Mouse (Mus musculus): ENCODE data around the gene Zfp687. TPM values are rescaled to one million over a fixed set of nuclear protein-coding genes. Genes with fewer than 3 reads are reported as not detected.
"Not testable (repeated sequence)": the region's sequence is repeated elsewhere in the genome, so short reads cannot be mapped to it uniquely, and the experiment has no call there.

The Zfp687 gene
- 10 to 100 TPM; 33.2 to 36.0 (median 35.2) TPM for total RNA-seq (2022)

DNA sequence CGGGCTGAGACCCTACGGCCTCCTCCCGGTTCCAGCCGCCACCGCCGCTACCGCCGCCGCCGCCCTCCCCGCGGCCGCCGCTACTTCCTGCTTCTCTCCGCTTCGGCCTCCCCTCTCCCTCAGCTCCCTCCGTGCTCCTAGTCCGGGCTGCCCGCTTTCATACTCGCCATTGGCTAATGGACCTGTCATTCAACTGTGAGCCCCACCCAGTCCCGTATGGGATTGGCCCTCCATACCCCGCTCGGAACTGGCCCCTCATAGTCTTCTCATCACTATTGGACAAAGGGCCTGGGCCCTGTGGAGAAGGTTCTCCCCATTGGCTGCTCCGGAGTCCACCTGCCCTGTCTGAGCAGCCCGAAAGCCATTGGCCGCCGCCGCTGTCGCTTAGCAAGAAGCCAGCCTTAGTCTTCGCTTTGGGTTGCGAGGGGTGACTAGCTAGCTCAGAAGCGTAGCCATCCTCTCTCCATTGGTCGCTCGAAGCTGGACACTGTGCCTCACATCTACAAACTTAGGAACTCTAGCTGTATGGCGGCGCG is at the start of gene Zfp687:
Gene Zfp687 (minus strand): TSS at position 112 of the 536 bp plus-strand sequence.
- peak; percentile 99 to 100 for DNase-seq (ENCODE audit: low spot score in 2 of 2)

DNA sequence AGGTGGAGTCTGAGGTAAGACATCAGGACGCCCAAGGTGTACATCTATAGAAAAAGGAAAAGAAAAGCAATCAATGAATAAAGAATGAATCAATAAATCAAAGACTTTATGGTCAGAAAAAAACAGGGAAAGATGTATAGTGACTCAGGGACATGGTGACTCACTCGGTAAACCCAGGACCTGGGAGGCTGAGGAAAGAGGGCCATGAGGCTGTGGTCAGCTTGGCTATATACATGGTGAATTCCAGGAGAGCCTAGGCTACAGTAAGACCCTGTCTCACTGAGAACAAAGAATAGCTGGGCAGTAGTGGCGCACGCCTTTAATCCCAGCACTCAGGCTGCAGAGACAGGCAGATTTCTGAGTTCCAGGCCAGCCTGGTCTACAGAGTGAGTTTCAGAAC is 48.5 kb upstream of the Zfp687 start:
- no peak for DNase-seq (ENCODE audit: low spot score in 2 of 2)

DNA sequence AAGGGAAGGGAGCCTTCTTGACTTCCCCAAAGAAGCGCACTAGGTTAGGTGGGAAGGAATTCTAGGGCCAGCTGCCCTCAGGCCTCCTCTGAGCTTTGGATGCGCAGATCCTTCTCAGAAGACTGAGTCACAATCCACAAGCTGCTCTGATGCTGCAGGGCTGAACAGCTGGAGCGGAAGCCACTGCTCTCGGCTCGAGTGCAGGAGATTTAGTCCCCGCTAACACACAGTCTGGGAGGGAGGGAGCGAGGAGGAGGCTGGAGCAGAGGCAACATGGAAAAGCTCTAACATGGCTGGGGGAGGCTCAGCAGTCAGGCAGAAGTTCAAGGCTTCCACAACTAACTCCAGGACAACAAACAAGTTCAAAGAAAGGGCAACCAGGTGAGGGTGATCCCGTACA is 42.8 kb upstream of the Zfp687 start:
- DNase-seq (ENCODE audit: low spot score in 2 of 2): peak in 1 of 2 experiments; percentile 43

DNA sequence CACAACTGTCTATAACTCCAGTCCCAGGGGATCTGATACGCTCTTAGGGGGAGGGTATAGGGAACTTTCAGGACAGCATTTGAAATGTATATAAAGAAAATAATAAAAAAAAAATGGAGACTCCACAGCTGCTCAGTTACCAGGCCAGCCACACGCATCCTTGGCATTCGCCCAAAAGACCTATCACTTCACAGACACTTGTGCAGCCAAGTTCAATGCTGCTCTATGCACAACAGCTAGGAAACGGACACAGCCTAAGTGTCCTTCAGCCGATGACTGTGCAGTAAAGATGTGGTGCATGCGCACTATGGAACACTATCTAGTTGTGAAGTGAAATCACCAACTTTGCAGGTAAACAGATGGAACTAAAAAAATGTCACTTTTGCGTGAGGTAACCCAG is 41.0 kb upstream of the Zfp687 start:
- DNase-seq (ENCODE audit: low spot score in 2 of 2): no peak

DNA sequence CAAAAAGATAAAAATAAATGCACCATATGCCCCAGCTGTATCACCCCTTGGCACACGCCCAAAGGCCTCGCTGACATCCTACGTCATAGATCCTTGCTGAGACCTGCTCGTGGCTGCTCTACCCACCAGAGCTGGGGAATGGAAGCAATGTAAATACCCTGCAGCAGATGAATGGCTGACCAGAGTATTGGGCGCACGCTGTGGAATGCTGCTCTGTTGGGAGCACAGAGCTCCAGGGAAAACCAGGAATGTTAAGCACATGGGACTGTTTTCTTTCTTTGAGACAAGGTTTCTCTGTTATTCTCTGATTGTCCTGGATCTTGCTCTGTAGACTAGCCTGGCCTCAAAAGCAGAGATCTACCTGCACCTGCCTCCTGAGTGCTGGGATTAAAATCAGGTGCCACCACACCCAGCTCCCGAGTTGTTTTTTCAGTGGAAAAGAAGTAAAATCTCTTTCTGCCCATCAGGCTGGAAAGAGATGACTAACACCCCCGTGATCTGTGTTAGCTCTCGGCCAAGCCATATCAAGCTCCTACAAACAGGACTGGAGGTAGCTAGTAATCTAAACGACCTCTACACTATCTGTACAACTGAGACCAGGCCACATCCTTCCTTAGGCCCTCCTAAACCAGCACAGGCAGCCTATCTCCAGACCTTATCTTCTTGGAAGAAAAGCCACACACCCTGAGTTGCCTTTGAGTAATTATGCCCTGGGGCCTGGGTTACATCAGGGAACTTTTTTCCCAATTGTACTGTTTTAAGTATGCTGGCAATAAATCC is 39.4 kb upstream of the Zfp687 start:
- DNase-seq (ENCODE audit: low spot score in 2 of 2): no peak

DNA sequence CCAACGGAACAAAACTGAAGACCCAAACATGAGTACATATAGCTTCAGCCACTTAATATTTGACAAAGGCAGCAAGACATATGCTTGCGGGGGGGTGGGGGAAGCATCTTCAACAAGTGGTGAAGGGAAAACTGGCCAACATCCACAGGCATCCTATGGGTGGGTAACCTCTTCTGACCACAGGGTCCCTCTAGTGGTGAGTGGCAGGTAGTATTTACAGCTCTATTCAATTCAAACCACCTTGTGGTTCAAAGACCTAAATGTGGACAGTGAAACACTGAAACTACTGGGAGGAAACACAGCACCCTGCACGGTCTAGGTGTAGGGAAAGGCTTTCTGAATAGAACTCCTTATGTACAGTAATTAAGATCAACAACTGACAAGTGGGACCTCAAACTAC is 38.5 kb upstream of the Zfp687 start:
- DNase-seq (ENCODE audit: low spot score in 2 of 2): no peak

DNA sequence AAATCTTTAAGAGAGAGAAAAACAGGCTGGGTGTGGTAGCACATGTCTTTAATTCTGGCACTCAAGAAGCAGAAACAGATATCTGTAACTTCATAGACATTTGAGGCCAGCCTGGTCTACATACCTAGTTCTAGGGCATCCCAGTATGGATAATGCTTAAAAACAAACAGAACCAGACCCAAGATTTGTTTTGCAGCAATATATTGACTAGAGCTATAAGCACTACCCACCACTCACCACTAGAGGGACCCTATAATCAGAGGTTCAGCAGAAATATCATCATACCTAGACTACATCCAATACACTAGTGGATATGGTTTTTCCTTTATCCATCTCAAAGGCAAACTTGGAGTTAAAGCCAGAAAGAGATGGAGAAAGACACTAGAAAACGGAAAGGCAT is 37.7 kb upstream of the Zfp687 start:
- no peak for DNase-seq (ENCODE audit: low spot score in 2 of 2)

DNA sequence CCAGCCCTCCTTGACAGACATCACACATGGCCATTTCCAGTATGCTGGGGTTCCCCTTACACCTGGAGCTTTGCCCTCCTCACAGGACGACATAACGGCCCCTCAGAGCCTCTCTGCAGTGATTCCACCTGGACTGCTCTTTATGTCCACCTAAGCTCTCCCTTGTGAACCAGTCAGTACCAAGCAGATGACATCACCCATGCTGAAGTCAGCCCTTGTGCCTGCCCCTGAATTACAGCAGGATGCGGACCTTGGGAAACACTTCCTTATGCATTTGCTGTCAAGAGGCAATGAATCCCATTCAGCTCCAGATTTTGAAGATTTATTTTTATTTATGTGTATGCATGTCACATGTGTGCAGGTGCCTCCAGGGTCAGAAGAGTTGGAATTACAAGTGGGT is 32.7 kb upstream of the Zfp687 start:
- no peak for DNase-seq (ENCODE audit: low spot score in 2 of 2)

DNA sequence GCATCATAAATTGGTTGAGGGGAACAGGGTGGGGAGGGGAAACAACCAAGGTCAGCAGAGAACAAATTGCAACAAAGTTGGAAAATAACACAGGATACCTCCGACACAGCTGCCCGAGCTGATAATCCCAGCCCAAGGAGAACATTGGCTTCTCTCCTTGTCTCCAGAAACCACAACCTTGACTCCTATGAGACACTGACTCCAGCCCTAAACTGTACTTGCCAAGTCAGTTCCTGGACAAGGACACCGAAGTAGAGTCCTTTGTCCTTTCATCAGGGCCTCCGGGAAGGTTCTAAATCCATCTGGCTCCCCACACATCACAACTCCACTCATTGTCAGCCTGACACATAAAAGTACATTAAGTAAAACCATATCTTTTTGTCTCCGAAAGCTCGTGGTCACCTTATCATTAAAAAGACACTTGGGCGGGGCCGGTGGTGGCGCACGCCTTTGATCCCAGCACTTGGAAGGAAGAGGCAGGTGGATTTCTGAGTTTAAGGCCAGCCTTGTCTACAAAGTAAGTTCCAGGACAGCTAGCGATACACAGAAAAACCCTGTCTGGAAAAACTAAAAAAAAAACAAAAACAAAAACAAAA is 31.3 kb upstream of the Zfp687 start:
- DNase-seq (ENCODE audit: low spot score in 2 of 2): no peak

DNA sequence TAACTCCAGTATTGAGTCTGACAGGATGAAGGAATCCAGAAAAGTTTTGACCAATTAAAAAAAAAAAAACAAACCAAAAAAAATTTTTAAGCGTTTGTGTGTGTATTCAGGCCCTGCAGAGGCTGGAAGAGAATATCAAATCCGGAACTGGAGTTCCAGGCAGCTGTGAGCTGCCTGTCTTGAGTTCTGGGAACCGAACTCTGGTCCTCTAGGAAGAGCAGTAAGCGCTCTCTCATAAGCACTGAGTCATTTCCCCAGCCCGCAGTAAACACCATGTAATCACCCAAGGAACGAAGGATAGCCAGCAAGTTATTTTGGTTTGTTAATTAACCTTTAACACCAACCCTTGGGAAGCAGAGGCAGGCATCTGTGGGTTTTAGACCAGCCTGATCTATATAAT is 28.0 kb upstream of the Zfp687 start:
- no peak for DNase-seq (ENCODE audit: low spot score in 2 of 2)

DNA sequence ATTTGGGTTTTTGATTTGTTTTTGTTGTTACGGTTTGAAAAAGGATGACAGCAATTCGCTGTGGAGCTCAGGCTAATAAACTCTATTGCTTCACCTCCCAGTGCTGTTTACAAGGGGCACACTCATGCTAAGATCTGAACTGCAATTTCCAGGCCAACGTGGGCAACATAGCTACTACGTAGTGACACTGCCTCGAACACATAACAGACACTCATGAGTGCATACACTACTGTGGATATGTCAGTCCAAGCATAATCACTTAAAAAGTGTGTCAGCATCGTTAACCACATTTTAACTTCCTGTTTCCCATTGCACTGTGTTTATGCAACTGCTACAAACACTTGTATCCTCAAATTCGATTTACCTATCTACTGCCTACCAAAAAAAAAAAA is 27.6 kb upstream of the Zfp687 start:
- DNase-seq (ENCODE audit: low spot score in 2 of 2): no peak

DNA sequence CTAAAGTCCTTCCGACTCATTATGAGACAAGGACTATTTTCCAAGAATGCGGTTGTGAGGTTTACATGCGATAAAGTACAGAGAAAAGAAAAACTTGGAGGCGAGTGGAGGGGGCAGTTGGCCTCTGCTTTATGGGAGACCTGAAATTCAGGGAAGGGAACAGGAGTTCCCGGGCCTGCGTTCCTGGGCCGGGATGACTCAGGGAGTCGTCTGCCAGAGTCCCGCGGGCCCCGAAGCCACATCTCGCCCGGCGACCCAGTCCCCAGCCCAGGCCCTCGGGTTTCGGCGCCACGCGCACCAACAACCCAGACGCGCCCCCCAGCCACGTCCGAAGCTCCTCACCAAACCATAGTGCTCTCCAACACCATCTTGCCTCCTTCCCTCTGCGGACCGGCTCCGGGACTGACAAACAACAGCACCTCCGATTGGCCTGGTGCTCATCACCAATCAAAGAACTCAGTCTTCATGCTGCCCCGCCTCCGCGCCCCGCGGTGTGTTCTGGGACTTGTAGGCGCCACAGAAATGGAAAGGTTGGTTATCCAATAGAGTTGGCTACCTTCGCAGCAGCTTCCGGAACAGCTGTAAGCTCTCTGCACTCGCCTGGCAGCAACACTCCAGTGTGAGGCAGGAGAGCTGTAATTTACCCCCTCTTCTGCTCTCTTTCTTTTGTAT is 27.1 kb upstream of the Zfp687 start, which contains the start of gene Psmd4:
Gene Psmd4 (minus strand): TSS at position 449 of the 672 bp plus-strand sequence.
- DNase-seq (ENCODE audit: low spot score in 2 of 2): peak; percentile 96 to 98

DNA sequence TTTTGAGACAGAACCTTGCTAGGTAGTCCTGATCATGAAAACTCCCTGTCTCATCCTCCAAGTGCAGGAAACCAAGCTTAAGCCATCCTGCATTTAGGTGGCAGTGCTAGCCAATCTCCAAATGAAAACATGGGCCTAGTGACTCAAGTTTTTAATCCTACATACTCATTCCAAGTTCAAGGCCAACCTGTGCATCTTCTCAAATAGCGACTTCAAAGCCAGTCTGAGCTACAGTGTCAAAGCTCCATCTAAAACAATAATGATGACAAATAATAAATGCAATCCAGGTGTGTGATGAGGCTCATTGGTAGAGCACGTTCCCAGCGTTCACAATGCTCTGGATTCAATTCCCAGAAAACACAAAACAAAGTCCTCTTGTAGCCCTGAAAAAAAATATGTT is 26.4 kb upstream of the Zfp687 start:
- no peak for DNase-seq (ENCODE audit: low spot score in 2 of 2)

DNA sequence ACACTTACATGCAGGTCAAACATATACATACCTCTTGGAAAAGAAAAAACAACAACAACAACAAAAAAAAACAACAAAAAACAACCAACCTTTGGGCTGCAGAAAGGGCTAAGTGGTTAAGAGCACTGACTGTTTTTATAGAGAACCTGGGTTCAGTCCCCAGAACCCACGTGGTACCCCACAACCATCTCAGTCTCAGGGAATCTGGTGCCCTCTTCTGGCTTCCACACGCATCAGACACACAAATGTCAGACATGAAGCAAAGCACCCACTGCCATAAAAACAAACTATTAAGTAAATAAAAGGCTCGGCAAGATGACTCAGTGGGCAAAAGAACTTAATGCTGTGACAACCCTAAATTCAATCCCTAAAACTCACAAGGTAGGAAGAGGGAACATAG is 14.7 kb upstream of the Zfp687 start:
- DNase-seq (ENCODE audit: low spot score in 2 of 2): no peak

DNA sequence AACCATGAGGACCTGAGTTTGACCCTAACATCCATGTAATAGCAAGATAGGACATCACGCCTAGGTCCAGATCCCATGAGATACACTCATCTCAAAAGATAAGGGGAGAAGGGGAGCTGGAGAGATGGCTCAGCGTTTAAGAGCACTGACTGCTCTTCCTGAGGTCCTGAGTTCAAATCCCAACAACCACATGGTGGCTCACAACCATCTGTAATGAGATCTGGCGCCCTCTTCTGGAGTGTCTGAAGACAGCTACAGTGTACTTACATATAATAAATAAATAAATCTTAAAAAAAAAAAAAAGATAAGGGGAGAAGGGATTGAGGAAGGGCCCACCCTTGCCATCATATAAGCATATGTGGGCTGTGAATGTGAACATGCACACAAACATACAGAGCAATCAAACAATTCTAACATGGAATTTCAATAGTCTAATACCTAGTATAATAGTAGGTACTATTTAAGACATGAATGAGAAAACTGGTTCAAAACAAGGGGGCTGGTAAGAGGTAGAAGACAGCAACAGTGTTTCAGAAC is 14.1 kb upstream of the Zfp687 start:
- not testable (repeated sequence) for DNase-seq (ENCODE audit: low spot score in 2 of 2)

DNA sequence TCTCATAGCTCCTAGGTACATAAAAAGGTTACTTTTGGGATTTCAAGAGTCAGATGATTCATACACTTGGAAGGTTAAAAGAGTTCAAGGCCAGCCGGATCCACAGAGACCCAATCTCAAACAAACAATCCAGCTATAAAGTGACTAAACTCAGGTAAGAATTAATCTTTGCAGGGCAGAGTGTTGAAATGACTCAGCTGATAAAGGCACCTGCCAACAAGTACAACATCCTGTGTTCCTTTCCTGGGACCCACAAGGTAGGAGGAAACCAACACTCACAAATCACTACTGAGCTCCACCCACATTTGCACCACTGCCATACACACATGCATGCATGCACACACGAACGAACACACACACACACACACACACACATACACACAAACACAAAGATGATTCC is 13.4 kb upstream of the Zfp687 start:
- no peak for DNase-seq (ENCODE audit: low spot score in 2 of 2)

DNA sequence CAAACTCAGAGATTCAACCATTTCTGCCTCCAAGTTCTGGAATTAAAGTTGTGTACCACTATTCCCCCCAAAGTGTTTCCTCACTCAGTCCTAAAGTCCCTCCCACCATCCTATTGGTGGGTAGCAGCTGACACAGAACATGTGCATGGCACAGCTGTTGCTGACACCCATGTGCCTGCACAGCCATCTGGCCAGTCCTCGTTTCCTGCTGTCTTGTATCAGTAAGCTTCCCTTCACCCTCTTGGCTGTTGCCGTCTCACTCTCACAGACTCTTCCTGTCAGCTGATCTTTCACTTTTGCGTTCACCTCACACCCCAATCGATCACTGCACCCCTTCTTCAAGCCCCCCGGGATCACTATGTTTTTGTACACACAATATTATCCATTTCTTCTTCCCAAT is 12.5 kb upstream of the Zfp687 start:
- DNase-seq (ENCODE audit: low spot score in 2 of 2): peak in 1 of 2 experiments; percentile 68

DNA sequence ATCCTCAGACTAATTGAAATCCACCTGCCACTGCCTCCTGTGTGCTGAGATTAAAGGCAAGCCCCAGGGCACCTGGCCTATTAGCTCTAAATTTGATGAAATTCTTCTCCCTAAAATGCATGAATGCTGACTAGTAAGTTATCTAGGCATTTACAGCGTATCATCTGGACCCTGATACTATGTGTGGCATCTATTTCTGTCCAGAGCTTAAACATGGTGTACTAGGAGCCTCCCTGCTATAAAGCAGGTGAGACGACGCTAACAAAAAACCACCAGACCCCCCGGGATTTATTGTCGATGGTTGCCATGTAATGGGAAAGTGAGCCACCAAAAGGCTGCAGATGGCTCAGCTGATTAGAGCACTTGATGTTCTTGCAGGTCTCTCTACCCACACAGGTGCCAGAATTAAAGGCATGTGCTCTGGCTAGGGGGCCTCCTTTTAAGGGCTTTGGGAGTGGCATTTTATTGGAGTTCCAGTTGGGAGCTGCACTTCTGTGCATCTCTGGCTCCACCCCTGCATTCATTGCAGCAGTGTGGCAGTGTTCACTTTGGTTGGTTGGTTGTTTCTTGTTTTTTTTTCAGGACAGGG is 11.9 kb upstream of the Zfp687 start:
- DNase-seq (ENCODE audit: low spot score in 2 of 2): no peak

DNA sequence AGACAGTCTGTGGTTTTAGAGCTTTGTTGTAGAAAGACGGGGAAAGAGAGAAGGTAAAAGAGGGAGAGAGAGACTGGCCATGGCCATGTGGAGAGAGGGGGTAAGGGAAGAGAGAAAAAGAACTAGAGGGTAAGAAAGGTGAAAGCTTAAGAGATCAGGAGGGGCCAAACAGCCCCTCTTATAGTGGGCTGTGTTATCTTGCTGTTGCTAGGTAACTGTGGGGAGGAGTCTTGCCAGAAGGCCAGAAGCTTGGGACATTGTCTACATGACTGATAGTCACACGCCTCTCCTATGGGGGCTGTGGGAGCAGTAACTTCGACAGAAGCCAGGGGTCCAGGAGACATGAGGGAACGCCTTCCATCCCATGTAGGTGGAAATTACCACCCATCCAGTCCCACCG is 10.0 kb upstream of the Zfp687 start:
- DNase-seq (ENCODE audit: low spot score in 2 of 2): no peak

DNA sequence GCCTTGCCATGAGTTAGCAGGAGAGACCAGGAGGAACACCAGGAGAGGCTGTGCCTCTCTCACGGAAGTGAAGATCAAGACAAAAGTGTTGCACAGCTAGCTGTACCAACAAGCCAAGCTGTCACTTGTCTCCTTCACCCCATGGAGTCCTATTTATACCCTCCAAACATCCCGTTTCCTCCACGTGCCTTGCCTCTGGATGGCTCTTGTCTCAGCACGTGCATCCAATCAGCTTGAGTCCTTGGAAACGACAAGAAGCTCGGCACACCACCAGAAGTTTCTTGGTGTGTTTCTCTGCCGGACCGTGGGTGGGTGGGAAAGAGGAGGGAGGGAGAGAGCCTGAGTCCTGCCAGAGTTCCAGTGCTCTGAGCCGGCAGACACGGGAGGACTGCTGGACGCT is 9.3 kb upstream of the Zfp687 start:
- DNase-seq (ENCODE audit: low spot score in 2 of 2): peak in 1 of 2 experiments; percentile 55

DNA sequence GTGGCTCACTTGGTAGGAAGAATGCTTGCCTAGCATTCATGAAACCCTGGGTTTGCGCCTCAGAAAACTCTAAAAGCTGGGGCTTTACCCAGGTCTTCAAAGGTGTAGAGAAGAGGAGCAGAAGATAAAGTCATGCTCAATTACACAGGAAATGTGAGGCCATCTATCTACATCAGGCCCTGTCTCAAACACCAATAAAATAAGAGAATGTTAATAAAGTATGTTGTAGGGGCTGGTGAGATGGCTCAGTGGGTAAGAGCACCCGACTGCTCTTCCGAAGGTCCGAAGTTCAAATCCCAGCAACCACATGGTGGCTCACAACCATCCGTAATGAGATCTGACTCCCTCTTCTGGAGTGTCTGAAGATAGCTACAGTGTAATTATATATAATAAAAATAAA is 5.7 kb upstream of the Zfp687 start:
- not testable (repeated sequence) for DNase-seq (ENCODE audit: low spot score in 2 of 2)

DNA sequence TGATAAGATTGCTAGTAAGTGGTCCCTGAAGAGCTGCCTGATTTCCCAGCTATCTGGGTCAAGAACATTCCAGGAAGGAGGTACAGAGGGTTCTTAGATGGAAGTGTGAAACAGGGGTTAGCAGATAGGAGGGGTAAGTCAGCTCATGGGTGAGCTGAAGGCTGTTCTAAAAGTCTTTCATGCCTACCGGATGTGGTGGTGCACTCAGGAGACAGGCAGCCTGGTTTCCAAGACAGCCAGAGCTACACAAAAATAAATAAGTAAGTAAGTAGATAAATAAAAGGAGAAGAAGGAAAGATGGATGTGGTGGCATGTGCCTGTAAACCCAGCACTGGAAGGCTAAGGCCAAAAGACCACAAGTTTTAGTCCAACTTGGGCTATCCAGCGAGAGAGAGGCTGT is 3.5 kb upstream of the Zfp687 start:
- no peak for DNase-seq (ENCODE audit: low spot score in 2 of 2)
